Mouse (Mus musculus): ENCODE results near the gene Krt26. TPM values are rescaled to one million over a fixed set of nuclear protein-coding genes. Genes with fewer than 3 reads are reported as not detected.

The Krt26 gene
- total RNA-seq (2014; rRNA removed) (0.50 and 0.99 TPM in 2 replicates), polyA plus RNA-seq (2015; fragmentation: Nextera tagmentation; extraction: Ambion mirVana) (0.50 and 0.79 TPM in 2 replicates)

GRCm38 (mm10) chr11:99337866-99338265 is at the start of gene Krt26:
Krt26 (minus strand) TSS chr11:99337966.
- WGBS = 85% methylated on average over 11 of the region's 11 CpGs
- Histone ChIP-seq H3K36me3 (ENCODE audit: insufficient read depth, low read length) (no peaks in the 10 kb centered on the region), H3K27me3 (ENCODE audit: insufficient read depth, low read length) (no peaks in the 10 kb centered on the region), H3K27ac (no peak within 1 kb of the TSS), H3K9ac (replicated peaks; ENCODE audit: low read length) (no peak within 1 kb of the TSS), H3K4me3 (ENCODE audit: low read length) (no peak within 1 kb of the TSS), H3K9me3 (ENCODE audit: low read length) (no peaks in the 10 kb centered on the region), H3K4me1 (ENCODE audit: insufficient read depth, low read length) (no peaks in the 10 kb centered on the region), H3K4me2 (ENCODE audit: low read depth, low read length) (no peak within 1 kb of the TSS)
- DNase-seq (ENCODE audit: low spot score) (no peak), ATAC-seq (no peak)
- TF ChIP-seq CTCF (IDR thresholded peaks at IDR 0.05; ENCODE audit: low read depth) = no peak

DNA sequence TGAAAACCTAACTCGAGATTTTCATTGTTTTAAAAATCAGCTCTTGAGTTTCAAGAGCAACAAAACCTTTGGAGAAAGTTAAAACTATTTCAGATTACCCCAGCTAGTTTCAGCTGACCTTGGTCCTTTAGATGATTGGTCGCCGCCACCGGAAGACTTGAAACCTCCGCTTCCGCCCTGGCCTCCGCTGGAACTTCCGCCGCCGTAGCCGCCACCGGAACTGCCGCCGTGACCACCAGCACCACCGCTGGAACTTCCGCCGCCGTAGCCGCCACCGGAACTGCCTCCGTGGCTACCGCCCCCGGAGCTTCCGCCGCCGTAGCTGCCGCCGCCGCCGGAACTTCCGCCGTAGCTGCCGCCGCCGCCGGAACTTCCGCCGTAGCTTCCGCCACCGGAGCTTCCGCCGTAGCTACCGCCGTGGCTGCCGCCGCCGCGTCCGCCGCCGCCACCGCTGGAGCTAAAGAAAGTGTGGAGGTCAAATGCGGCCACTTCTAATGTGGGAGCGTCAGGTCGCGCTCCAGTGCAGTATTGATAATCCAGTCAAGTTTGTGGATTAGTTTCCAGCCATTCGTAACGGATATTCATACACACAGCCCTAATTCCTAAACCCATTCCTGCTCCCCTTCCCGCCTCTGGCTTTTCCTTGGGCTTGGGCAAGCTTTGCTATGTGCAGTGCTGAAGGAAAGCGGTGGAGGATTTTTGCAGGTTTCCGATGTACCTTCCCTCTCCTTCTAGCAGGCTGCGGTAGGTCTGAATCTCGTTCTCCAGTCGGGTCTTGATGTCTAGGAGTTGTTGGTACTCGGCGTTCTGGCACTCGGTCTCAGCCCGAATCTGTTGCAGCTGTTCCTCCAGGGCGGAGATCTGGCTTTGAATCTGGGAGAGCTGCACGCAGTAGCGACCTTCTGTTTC is 48.3 kb upstream of the Krt26 start:
- H3K4me3 ChIP-seq (ENCODE audit: low read length) = peak overlapping the region; percentile 55
- H3K9me3 ChIP-seq (ENCODE audit: low read length) = no peaks in the 10 kb centered on the region
- DNase-seq (ENCODE audit: low spot score) (peak; percentile 92), ATAC-seq (peak; percentile 93)
- H3K4me2 ChIP-seq (ENCODE audit: low read depth, low read length) = peak overlapping the region; percentile 69
- H3K27ac ChIP-seq = peak overlapping the region; percentile 93
- H3K36me3 ChIP-seq (ENCODE audit: insufficient read depth, low read length) = no peaks in the 10 kb centered on the region
- no peaks in the 10 kb centered on the region for H3K27me3 ChIP-seq (ENCODE audit: insufficient read depth, low read length)
- 1% methylated on average over 71 of the region's 71 CpGs for WGBS
- TF ChIP-seq CTCF (IDR thresholded peaks at IDR 0.05; ENCODE audit: low read depth) = no peak
- peak overlapping the region; percentile 62 for H3K9ac ChIP-seq (replicated peaks; ENCODE audit: low read length)
- H3K4me1 ChIP-seq (ENCODE audit: insufficient read depth, low read length) = no peaks in the 10 kb centered on the region

GRCm38 (mm10) chr11:99379568-99379967 is 41.8 kb upstream of the Krt26 start:
- DNase-seq (ENCODE audit: low spot score) (peak; percentile 83), ATAC-seq (no peak)
- peak; percentile 92 for TF ChIP-seq CTCF (IDR thresholded peaks at IDR 0.05; ENCODE audit: low read depth)
- H3K4me3 ChIP-seq (ENCODE audit: low read length) = no peak overlapping the region
- no peak overlapping the region for H3K27ac ChIP-seq
- no peaks in the 10 kb centered on the region for H3K4me1 ChIP-seq (ENCODE audit: insufficient read depth, low read length)
- H3K9ac ChIP-seq (replicated peaks; ENCODE audit: low read length) = no peak overlapping the region
- H3K4me2 ChIP-seq (ENCODE audit: low read depth, low read length) = no peak overlapping the region
- H3K9me3 ChIP-seq (ENCODE audit: low read length) = no peaks in the 10 kb centered on the region
- WGBS = 16% methylated on average over 5 of the region's 5 CpGs
- no peaks in the 10 kb centered on the region for H3K36me3 ChIP-seq (ENCODE audit: insufficient read depth, low read length)
- no peaks in the 10 kb centered on the region; the same call in 1 of the 2 replicates for H3K27me3 ChIP-seq (ENCODE audit: insufficient read depth, low read length)

- no peak for ATAC-seq
- no peak for TF ChIP-seq CTCF (IDR thresholded peaks at IDR 0.05; ENCODE audit: low read depth)
- Histone ChIP-seq H3K36me3 (ENCODE audit: insufficient read depth, low read length) (no peaks in the 10 kb centered on the region), H3K27ac (no peak within 1 kb of the TSS), H3K4me3 (ENCODE audit: low read length) (no peak within 1 kb of the TSS), H3K9ac (replicated peaks; ENCODE audit: low read length) (no peak within 1 kb of the TSS), H3K9me3 (ENCODE audit: low read length) (no peaks in the 10 kb centered on the region), H3K4me1 (ENCODE audit: insufficient read depth, low read length) (no peaks in the 10 kb centered on the region), H3K27me3 (ENCODE audit: insufficient read depth, low read length) (no peaks in the 10 kb centered on the region; the same call in 1 of the 2 replicates), H3K4me2 (ENCODE audit: low read depth, low read length) (no peak within 1 kb of the TSS)
- no peak for DNase-seq (ENCODE audit: low spot score)
- 77% methylated on average over 13 of the region's 13 CpGs for WGBS
These were observed 37.0 kb upstream of the Krt26 start, which contains the start of gene Krt28 for GRCm38 (mm10) chr11:99374803-99375202. Krt28 (minus strand) TSS chr11:99374903.

- Histone ChIP-seq H3K4me3 (ENCODE audit: low read length) (no peak overlapping the region), H3K4me1 (ENCODE audit: insufficient read depth, low read length) (no peaks in the 10 kb centered on the region), H3K4me2 (ENCODE audit: low read depth, low read length) (no peak overlapping the region), H3K27ac (peak overlapping the region; percentile 71; the same call in 1 of the 2 replicates), H3K36me3 (ENCODE audit: insufficient read depth, low read length) (no peaks in the 10 kb centered on the region), H3K27me3 (ENCODE audit: insufficient read depth, low read length) (no peaks in the 10 kb centered on the region), H3K9me3 (ENCODE audit: low read length) (no peaks in the 10 kb centered on the region), H3K9ac (replicated peaks; ENCODE audit: low read length) (no peak overlapping the region)
- peak; percentile 75 for DNase-seq (ENCODE audit: low spot score)
- no peak for TF ChIP-seq CTCF (IDR thresholded peaks at IDR 0.05; ENCODE audit: low read depth)
- peak; percentile 89 for ATAC-seq
- 71% methylated on average over 8 of the region's 8 CpGs for WGBS
These were observed 32.2 kb upstream of the Krt26 start for GRCm38 (mm10) chr11:99369853-99370451.

GRCm38 (mm10) chr11:99369229-99369628 is 31.5 kb upstream of the Krt26 start:
- no peaks in the 10 kb centered on the region for H3K9me3 ChIP-seq (ENCODE audit: low read length)
- peak; percentile 53 for DNase-seq (ENCODE audit: low spot score)
- WGBS = 19% methylated on average over 3 of the region's 3 CpGs

More at GRCm38 (mm10) chr11:99369229-99369628, 31.5 kb upstream of the Krt26 start:
- no peak for ATAC-seq
- Histone ChIP-seq H3K27me3 (ENCODE audit: insufficient read depth, low read length) (no peaks in the 10 kb centered on the region), H3K36me3 (ENCODE audit: insufficient read depth, low read length) (no peaks in the 10 kb centered on the region), H3K27ac (peak overlapping the region; percentile 71; the same call in 1 of the 2 replicates), H3K4me2 (ENCODE audit: low read depth, low read length) (no peak overlapping the region), H3K4me1 (ENCODE audit: insufficient read depth, low read length) (no peaks in the 10 kb centered on the region), H3K9ac (replicated peaks; ENCODE audit: low read length) (no peak overlapping the region), H3K4me3 (ENCODE audit: low read length) (no peak overlapping the region)
- TF ChIP-seq CTCF (IDR thresholded peaks at IDR 0.05; ENCODE audit: low read depth) = peak; percentile 68
